Mouse (Mus musculus) thymus, adult 2 months (tissue): Measurements from ENCODE around the gene Btaf1.

ENCODE experiments used
- CTCF ChIP-seq: fragments of 200-500 bp; IDR thresholded peaks from 2 replicates; pipeline ENCODE4 v1.5.1; 2012; ENCODE audit warnings: mild to moderate bottlenecking, control low read depth, low read length, moderate library complexity, borderline replicate concordance; ENCODE audit not compliant: control insufficient read depth, poor library complexity, insufficient read depth; ENCODE audit errors: extremely low read depth
- POLR2A ChIP-seq: fragments of 200-500 bp; IDR thresholded peaks from 2 replicates; pipeline ENCODE4 v1.6.1; 2012; ENCODE audit warnings: mild to moderate bottlenecking, low read length, control low read depth, moderate library complexity; ENCODE audit not compliant: control insufficient read depth, poor library complexity, insufficient read depth; ENCODE audit errors: extremely low read depth

DNA sequence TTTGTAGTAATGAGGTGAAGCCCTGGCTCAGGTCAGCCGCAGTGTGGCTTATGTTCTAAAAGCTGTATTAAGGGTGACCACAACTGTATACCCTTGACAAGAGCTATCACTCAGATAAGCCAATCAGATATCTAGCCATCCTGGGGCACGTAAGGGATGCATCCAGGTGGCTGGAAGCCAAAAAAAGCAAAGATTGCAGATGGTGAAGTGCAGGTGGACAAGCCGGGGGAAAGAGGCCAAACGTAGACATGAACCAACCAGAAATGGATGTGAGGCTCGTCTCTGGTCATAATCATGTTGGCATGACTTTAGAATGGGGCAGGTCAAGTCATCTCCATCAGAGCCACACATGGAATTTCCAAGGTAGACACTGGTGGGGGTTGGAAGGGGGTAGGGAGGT is 105.6 kb downstream of the Btaf1 start:
- TF ChIP-seq CTCF (no peak), POLR2A (no peak)
